Mouse (Mus musculus) cerebellum, adult 18-20 months (tissue): Measurements from ENCODE around the gene Vsnl1.

Experiments
- DNase-seq, 2 experiments: peaks; one replicate each; pipeline ENCODE4 v3.0.0; 2021

Gene Vsnl1

DNA sequence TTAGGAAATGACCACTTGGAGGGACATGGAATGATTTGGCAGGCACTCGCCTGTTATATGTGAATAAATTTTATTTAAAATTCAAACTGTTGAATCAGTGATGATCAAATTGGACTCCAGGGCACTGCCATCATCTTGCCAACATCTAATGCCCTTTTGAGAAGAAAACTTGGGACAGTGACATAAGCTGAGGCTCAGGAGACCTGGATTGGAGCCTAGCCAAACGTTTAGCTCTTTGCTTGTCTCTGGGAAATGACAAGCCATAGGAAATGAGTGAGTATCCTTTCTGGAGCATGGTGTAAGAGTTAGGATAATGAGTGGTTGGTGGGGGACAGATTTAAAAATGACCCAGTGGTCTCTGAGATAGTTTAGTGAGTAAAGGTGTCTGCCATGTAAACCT lies 57.0 kb downstream of the Vsnl1 start:
- DNase-seq, result peak in 1 of 2 experiments; percentile 32

DNA sequence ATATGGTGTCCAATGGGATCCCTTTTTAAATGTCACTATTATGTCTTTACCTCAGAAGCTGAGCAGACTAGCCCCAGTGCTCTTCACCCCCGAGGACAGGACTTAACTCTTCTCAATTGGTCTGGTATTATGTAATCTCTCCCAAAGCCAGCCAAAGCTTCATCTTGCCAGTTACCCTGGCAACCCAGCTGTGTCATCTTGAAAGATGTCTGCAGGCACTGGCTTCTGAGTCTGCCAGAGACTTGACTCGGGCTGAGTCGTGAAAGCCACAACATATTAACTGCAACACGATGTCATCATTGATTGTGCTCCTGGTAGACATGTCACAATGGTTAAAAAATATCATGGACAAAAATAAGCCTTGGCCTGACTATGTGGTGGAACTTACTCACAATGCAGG lies 66.4 kb downstream of the Vsnl1 start:
- DNase-seq, result peak in 1 of 2 experiments; percentile 40

DNA sequence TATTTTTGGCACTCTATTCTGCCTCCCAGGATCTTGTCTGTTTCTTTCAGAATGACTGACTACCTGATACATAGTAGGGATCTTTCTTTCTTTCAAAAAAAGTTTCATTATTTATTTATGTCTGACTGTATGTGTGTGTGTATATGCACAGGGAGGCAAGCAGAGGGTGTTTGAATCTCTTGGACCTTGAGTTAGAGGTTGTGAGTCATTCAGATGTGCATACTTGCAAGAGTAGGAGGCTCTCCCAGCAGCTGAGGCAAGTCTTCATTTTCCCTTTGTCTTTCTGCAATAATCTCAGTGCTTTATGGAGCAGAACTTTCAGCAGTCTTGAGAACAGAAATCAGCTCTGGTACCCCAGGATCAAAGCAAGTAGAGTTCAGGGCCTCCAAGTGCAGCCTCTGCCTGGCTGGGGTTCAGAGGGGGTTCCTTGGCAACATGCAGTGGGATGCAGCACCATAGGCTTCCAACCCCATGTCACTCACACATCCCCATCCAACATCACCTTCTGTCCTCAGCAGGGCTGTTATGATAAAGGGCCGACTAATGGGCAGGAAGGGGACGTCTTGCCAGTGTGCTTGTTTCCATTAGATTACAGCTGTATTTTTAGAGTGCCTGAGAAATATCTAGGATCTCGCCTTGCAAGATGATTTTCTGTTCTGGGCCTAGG lies 69.2 kb downstream of the Vsnl1 start:
- no peak for DNase-seq

DNA sequence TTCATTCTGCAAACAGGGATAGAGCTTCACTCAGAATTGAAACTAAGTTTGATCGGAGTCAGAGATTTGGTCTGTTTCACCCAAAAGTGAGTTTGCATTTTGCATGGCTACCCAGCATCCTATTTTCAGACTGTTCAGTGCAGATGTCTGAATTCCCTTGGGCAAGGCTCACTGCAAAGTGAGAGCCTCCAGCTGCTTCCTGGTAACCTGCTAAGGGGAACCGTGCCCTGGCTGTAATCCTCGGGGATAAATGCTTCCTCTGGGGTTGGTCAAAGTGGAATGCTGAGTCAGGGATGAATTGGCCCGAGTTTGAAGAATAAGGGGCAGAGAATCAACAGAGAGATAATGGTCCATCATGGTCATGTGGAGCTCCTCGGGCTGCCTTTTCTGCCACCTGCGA lies 71.5 kb downstream of the Vsnl1 start:
- no peak for DNase-seq

DNA sequence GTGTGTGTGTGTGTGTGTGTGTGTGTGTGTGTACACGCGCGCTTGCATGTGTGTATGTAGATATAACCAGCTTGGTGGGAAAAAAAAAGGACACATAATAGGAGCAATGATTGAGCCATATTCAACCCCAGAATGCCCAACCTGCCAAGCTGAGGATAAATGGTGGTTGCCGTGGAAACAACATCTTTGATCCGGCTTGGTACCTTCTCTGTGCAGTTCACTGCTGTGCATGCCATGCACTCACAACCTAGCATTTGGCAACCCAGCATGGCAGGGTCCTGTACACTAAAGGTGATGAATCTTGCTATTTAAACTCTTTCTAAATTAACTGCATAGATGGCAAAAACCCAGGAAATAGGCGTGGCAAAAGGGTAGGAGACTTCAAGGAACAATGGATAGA lies 74.0 kb downstream of the Vsnl1 start:
- no peak for DNase-seq

DNA sequence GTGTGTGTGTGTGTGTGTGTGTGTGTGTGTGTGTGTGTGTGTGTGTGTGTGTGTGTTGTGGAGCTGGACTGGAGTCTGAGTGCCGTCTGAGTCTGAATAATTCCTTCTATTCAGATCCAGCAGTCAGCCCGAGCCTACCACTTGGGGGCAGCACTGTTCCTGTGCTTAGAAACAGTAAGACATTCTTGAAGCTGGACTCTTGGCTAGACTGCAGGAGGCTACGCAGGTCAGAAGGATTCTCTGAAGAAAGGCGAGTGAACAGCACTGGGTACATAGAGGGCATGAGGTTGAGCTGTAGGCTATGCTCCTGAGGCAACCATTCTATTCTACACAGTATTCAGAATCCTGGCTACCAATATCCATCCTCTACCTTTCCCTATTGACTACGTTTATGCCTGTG lies 85.5 kb downstream of the Vsnl1 start:
- DNase-seq, result peak; percentile 90 to 91

DNA sequence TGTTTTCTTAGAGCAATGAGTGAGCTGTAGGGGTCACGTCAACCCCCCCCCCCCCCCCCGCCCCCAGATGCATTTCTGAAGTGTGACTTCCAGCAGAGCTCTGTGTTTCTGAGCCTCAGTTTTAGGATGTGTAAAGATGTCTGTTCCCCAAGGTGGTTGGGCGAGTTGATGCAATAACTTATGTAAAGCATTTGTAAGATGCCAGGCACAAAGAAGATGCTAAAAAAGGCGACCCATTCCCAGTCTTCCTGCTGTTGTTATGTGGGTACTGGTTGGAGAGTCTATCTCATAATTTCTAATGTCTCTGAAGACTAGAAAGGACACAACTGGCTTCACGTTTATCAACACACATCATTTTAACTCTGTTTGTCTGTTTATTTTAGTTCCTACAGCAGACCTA lies 86.5 kb downstream of the Vsnl1 start:
- DNase-seq, result no peak

DNA sequence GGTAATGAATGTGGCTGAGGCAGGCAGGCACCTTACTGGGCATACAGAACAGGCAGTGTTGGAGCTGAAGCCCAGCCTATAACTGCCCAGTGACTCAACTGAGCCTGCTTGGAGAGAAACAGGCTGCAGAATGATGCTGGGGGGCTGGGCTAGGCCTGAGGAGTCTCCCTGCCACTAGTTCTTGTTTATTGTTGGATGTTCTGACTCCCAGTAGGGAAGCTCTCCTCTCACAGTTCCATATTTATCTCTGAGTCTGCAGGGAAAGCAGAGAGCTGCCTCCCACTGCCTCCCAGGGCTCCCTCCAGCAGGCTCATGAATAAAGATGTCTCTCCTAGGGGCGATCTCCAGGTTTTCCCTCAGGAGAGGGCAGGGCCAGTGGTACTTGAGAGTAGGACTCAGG lies 88.0 kb downstream of the Vsnl1 start:
- DNase-seq, result no peak

DNA sequence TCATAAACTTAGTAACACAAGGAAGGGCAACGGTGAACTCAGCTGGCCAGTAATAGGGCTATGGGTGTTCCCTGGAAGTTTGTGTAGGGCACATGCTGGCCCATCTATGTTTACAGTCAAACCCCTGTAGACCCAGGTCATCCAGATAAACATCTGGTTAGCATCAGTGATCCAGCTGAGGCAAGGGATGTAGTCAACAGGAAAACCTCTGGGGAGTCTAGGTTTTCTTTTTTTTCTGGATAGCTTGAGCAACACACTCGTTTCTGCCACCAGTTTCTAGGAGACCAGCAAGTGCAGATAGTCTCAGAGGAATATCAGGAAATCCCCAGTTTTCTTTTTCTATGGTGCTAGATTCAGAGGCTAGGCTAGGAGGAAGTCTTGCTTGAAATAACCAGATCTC lies 90.5 kb downstream of the Vsnl1 start:
- DNase-seq, result no peak

DNA sequence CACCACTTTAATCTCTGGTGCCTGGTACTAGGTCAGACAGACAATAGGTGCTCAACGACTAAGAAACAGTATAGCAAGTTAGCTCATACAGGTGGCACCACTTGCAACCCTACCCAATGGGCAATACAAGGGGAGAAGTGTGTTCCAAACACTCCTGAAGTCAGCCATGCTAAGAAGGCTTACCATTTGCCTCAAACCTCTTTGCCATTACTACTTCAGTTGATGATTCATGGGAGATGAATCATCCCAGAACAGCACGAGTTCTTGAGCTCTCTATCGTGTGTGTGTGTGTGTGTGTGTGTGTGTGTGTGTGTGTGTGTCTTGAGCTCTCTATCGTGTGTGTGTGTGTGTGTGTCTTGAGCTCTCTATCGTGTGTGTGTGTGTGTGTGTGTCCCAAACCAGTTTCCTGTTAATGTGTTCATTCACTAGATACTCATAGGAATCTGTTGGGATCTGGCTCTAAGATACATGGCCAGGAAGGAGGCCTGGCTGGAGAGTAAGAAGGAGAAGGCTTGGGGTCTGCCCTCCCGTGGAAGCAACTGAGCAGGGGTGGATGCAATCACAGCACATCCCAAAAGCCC lies 94.3 kb downstream of the Vsnl1 start:
- no peak for DNase-seq

DNA sequence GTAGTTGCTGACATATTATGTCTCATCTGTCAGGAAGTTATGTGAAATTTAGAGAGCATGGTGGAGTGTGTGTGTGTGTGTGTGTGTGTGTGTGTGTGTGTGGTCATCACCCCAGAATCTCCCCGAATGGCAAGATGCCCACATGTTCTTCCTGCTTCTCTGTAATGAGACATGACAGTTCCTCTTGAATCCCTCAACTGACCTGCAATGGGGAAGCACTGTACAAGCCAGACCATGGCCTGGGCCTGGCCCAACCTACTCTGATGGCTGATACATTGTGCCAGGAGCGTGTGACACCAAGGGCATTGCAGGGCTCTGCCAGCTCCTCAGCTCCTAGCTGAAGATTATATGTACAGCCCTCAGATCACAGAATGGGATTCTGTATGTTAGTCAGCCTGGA lies 98.2 kb downstream of the Vsnl1 start:
- DNase-seq, result peak in 1 of 2 experiments; percentile 26

DNA sequence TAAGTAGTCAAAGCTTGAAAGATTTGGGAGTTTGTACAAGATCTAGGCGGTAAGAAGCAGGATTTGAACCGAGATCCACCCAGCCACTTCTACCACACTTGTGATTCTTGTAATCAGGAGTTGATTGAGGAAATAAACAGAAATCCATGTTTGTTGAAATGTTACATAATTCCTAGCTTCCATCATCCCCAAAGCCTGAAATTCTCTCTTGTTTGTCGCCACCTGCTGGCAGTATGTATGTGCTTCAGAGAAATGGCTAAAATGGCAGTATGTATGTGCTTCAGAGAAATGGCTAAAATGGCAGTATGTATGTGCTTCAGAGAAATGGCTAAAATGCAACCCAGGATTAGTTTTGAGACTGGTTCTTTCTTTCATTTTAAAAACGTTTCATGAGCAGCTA lies 99.6 kb downstream of the Vsnl1 start:
- peak; percentile 40 to 59 for DNase-seq

DNA sequence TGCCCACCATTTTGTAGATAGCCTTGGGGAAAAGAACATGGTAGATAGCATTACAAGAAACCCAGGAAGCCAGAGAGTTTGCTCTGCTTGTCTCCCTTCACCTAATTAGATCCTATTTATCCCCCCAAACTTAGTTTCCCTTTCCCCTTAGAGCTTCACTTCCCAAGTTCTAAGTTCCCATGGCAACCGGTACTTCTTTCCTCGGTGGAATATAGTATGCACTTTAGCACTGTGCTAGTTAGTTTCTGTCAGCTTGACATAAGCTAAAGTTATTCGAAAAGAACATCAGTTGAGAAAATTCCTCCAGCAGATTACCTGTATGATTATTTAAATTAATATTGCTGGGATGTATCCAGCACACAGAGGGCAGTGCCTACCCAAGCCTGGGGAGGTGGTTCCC lies 109.9 kb downstream of the Vsnl1 start:
- no peak for DNase-seq

DNA sequence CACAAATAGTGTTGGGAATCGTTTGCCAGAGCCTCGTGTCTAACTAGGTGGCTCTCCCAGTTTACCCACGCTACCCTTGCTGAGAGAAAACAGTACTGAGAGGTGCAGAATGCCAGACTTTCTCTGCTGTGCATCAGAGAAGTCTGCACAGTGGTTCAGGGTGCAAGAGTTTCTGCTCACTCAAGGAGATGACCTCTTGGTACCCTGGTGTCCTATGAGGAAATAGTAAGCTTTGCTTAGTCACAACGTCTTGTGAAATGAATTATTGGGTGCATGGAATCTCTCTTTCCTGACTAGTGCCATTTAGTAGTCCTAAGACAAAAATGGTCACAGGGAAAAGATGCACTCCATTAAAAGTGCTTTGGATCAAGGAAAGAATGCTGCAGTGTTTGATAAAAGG lies 111.9 kb downstream of the Vsnl1 start:
- no peak for DNase-seq

DNA sequence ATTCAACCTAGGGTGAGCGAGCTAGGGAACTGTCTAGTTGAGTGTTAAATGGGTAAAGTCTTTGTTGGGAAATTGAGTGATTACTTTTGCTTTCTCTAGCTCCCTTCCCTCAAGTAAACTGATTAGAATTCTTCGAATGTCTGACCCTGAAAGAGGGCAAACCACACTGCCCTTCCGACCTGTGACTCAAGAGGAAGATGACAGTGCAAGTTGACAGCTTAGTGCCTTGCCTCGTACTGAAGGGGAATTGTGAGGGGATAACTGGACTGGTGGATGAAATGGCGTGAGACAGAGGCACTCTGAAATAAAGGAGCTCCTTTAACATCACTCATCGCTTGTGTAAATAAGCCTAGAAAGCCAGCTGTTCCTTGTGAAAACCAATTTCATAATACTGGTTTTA lies 118.7 kb downstream of the Vsnl1 start:
- DNase-seq, result no peak

DNA sequence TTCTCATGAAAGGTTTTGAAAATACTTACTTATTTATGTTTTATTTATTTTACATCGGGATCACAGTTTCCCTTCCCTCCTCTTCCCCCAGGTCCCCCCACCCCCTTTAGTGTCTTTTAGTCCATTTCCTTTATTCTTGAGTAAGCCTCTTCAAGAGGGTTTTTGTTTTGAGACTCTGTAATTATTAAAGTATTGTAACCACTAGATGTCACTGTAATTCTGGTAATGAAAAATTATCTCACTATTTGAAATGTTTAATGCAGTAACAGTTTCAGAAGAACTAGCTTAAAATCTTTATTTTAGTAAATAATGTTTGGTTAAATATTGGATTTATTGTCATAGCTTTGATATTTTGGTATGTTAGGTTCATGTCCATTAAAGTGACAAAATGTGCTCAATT lies 122.6 kb downstream of the Vsnl1 start:
- no peak for DNase-seq

DNA sequence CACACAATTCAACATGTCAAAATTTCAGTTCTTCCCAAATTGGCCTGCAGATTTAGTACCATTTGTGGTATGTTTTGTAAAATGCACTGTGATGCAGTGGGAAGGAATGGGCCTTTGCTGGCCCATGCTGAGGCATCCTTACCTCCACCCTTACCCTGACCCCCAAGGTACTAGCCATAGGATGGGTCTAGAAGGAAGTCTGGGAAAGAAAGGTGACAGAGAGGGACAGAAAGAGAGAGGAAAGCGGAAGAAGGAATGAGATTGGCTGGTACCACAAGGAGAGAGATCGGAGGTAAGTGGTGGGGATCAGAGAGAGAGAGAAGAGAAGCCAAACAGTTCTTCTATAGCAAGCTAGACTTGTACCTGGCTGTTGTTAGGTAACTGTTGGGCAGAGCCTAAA lies 125.3 kb downstream of the Vsnl1 start:
- no peak for DNase-seq

DNA sequence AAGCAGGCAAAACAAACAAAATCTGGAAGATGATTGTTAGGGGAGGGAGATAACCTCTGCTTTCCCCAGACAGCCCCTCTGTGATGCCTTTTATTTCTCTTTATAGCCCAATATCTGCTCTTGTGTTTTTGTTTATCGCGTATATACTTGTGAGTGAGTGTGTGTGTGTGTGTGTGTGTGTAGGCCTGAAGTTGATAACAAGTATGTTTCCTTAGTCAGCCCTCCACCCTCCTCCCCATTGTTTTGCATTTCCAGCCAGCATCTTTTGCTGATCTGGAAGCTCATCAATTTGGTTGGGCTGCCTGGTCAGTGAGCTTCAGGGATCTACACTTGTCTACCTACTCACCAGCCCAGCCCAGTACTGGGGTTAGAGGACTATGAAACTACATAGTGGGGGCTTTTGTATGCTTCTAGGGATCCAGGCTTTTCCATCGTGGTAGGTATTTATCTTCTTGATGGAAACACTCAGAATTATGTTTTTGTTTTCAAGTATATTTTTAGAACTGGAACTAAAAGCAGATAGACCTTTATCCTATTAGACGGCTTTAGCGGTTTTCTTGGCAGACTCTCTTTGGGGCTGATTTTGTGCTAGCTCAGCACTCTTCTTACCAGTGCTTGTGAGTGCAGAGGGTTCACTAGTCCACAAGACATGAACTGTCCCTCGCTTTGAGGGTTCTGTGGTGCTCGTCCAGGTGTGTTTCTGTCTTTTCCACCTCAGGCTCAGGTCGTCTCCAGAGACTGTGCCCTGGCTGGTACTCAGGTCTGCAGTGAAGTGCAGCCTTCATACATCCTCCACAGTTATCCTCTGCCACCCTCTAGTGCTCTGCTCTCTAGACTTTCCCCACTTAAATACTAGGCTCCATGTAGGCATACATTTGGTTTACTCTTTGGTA lies 129.4 kb downstream of the Vsnl1 start:
- no peak for DNase-seq

DNA sequence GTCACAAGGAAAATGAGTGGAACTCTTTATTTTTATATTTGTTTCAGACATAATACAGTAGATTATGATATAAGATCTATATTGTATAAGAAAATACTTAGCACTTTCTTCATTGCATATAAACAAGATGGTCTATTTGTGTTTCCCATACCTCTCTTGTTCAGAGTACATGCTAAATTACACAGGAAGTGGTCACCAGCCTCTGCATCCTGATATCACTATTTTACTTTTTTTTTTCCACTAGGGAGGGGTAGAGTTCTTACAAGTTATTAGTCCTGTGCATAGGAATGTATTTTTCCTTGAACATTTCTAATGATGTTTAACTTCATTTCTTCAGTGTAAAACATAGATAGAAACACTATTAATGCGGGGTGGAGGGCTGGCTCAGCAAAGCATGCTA lies 135.6 kb downstream of the Vsnl1 start:
- no peak for DNase-seq

DNA sequence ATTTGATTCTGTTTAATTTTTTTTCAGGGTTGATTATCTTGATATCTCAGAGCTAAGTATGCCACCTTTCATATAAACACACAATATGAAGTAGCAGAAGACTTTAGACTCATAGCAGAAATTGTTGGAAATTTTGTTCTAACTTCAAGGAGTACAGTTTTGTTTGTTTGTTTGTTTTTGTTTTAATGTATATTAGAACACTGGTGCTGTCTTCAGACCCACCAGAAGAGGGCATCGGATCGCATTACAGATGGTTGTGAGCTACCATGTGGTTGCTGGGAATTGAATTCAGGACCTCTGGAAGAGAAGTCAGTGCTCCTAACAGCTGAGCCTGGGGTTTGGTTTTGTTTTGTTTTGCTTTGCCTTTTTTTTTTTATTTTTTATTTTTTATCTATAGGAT lies 150.0 kb downstream of the Vsnl1 start:
- DNase-seq, result no peak

DNA sequence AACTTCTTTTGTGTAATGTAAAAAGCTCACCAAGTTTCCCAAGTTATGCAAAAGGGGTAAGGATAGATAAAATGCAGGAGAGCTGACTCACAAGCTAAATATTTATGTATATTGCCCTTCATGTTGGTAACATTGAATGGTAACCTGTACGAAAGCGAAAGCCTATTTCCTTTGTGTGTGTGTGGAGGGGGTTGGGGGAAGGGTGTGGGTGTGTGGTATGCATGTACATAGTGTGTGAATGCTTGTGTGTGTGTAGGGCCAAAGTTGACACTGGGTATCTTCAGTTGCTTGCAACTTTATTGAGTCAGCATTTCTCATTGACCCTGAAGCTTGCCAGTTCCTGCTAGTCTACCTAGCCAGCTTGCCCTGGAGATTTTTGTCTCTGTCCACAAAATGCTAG lies 154.8 kb downstream of the Vsnl1 start:
- DNase-seq, result no peak

DNA sequence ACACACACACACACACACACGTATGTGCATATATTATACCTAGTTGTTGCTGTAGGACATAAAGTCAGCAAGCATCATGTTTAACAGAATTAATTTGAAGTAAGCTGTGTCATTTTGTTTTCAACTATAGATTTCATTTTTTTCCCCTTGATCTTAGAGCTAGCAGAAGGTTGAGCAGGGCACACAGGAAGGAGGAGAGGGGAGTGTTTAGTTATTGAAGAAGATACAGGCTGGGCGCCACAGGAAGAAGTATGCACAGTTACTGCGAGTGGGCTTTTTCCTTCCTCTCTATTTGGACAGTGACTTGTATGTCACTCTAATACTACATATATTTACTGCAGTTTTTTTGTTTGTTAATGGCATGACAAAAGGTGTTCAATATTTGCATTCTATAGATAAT lies 156.5 kb downstream of the Vsnl1 start:
- no peak for DNase-seq

DNA sequence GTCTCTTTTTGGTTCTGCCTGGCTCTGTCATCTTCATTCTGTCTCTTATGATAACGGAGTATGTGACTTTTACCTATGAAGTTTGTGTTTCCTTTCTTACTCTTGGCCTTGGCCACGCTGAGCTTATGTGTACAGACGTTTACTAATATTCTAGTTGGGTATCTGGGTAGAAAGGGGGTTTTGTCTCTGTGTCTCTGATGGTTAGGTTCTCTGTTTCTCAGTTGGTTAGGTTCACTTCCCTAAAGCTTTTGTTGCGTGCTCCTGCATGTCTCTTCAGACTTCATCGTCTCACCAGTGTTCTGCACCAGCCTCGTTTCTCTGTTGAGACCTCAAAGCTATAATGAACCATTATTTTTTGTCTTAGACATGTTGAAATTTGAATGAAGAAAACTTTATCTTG lies 159.2 kb downstream of the Vsnl1 start:
- no peak for DNase-seq

DNA sequence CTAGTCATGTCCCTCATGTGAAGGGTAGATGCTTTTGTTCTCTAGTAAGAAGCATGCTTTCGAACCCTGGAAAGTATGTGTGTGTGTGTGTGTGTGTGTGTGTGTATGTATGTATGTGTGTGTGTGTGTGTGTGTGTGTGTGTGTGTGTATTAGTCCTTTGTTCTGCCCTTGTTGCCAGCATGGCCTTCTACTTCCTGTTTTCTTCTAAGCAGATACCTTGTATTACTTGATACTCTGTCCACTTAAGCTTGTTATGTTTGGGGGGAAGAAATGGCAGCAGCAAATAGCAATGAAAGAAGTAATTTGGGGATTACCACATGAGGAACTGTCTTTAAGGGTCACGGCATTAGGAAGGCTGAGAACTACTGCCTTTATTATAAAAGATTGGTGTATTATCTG lies 159.8 kb downstream of the Vsnl1 start:
- DNase-seq, result no peak
